Mouse (Mus musculus) common myeloid progenitor, adult 5-6 weeks (primary cell): ENCODE data around the gene B3galt4. TPM values are rescaled to one million over a fixed set of nuclear protein-coding genes. Genes with fewer than 3 reads are reported as not detected.

Source experiments
- ATAC-seq: replicated peaks from 2 replicates; pipeline ENCODE4 v1.8.0; 2016; ENCODE audit warnings: low read depth, mild to moderate bottlenecking, moderate TSS enrichment, inconsistent platforms; ENCODE audit not compliant: poor library complexity, severe bottlenecking
- total RNA-seq: library from RNA; stranded (forward); fragments of 200-1000, 187-1606 nt; gene quantifications from 2 replicates; pipeline ENCODE4 v1.2.3, GENCODE M21; 2017

The B3galt4 gene
- total RNA-seq, 1 experiment from 2014 or later, result 2.6 TPM

GRCm38 (mm10) chr17:33926207-33926932 is 24.9 kb downstream of the B3galt4 start:
- no peak for ATAC-seq

- ATAC-seq, result no peak
These were observed 25.7 kb downstream of the B3galt4 start for GRCm38 (mm10) chr17:33925406-33926116.

GRCm38 (mm10) chr17:33924577-33925283 is 26.6 kb downstream of the B3galt4 start:
- ATAC-seq, result no peak

GRCm38 (mm10) chr17:33921361-33921760 is 29.9 kb downstream of the B3galt4 start:
- no peak for ATAC-seq

- peak; percentile 29 for ATAC-seq
These were observed 30.8 kb downstream of the B3galt4 start for GRCm38 (mm10) chr17:33920282-33921097.

- peak; percentile 58 for ATAC-seq
These were observed 31.7 kb downstream of the B3galt4 start for GRCm38 (mm10) chr17:33919351-33920281.

GRCm38 (mm10) chr17:33918293-33919203 is 32.7 kb downstream of the B3galt4 start:
- ATAC-seq, result no peak

GRCm38 (mm10) chr17:33917656-33918292 is 33.5 kb downstream of the B3galt4 start:
- ATAC-seq, result no peak

GRCm38 (mm10) chr17:33916847-33917655 is 34.2 kb downstream of the B3galt4 start:
- no peak for ATAC-seq

GRCm38 (mm10) chr17:33916294-33916693 is 35.0 kb downstream of the B3galt4 start:
- ATAC-seq, result no peak

- peak; percentile 70 for ATAC-seq
These were observed 35.5 kb downstream of the B3galt4 start, which contains the start of the genes Tapbp and Zbtb22 for GRCm38 (mm10) chr17:33915671-33916250. Gene Tapbp, plus strand, starts transcription at chr17:33915899. Gene Zbtb22, plus strand, starts transcription at chr17:33915904.

- no peak for ATAC-seq
These were observed 36.3 kb downstream of the B3galt4 start for GRCm38 (mm10) chr17:33914969-33915391.

- ATAC-seq, result no peak
These were observed 37.4 kb downstream of the B3galt4 start for GRCm38 (mm10) chr17:33913905-33914304.

GRCm38 (mm10) chr17:33913264-33913663 is 38.0 kb downstream of the B3galt4 start:
- ATAC-seq, result no peak

- ATAC-seq, result no peak
These were observed 39.4 kb downstream of the B3galt4 start for GRCm38 (mm10) chr17:33911813-33912414.
